Mouse (Mus musculus) olfactory bulb, adult 2 months (tissue): Measurements from ENCODE around the gene Ipmk. TPM values are rescaled to one million over a fixed set of nuclear protein-coding genes. Genes with fewer than 3 reads are reported as not detected.

ENCODE experiments used
- H3K27ac ChIP-seq: fragments of 200-500 bp; 2 replicates; pipeline ENCODE4 v1.5.1; 2012; ENCODE audit warnings: low read depth, low read length; ENCODE audit not compliant: insufficient read depth
- H3K4me1 ChIP-seq: fragments of 200-500 bp; 2 replicates; pipeline ENCODE4 v1.6.1; 2012; ENCODE audit warnings: low read length; ENCODE audit not compliant: control insufficient read depth, insufficient read depth
- H3K4me3 ChIP-seq: fragments of 200-500 bp; 2 replicates; pipeline ENCODE4 v1.5.1; 2012; ENCODE audit warnings: mild to moderate bottlenecking, low read depth, low read length, moderate library complexity; ENCODE audit not compliant: insufficient read depth
- CTCF ChIP-seq: fragments of 200-500 bp; IDR thresholded peaks from 2 replicates; pipeline ENCODE4 v1.5.1; 2012; ENCODE audit warnings: low read depth, mild to moderate bottlenecking, low read length, moderate library complexity; ENCODE audit not compliant: insufficient read depth
- POLR2A ChIP-seq: fragments of 200-500 bp; IDR thresholded peaks from 2 replicates; pipeline ENCODE4 v1.6.1; 2012; ENCODE audit warnings: mild to moderate bottlenecking, low read depth, low read length, moderate library complexity; ENCODE audit not compliant: insufficient read depth
- WGBS: fragments of 180-500 bp; shearing (Covaris S2); methylation state at CpG from one replicate; pipeline ENCODE4 v1.1.7; 2018; 5-methylcytosine and 5-hydroxymethylcytosine counted together
- polyA plus RNA-seq: library from polyadenylated mRNA; stranded (reverse); fragments of >200 nt; gene quantifications from 2 replicates; pipeline ENCODE4 v1.2.4, GENCODE M21; 2012; ENCODE audit warnings: low replicate concordance; ENCODE audit not compliant: missing spikeins, insufficient read depth, insufficient read length

The Ipmk gene
- polyA plus RNA-seq, 1 experiment, result not detected

DNA sequence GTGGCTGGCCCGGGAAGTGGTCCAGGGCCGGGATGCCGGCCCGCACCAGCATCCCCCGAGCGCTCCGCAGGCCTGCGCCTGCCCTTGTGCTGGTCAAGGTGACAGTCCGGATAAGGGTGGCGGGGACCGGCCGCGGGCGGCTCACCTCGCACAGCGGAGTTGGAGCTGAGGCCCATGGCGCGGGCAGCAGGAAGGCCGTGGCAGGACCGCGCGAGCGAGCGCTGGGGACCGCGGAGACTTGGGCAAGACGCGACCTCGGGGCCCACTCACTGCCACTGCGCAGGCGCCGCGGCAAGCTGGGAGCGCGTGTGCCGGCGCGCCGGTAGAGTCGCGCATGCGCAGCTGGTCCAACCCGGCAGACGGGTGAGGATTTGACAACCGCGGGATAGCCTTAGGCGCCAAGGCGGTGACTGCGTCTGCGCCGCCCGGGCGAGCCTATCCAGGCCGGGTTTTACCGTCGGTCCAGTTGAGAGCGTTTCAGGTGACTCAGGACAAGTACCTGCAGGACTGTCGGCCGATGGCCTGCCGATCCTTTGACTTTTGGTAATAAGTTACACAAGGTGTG lies 2.9 kb upstream of the Ipmk start, which contains the start of gene Cisd1:
Cisd1 (minus strand) TSS at position 376 of the 565 bp plus-strand sequence.
- under 1% methylated on average over 59 of the region's 60 CpGs for WGBS
- Histone ChIP-seq H3K4me3 (peak within 1 kb of the TSS; percentile 88), H3K4me1 (peaks cover 23% of the 10 kb centered on the region), H3K27ac (peak within 1 kb of the TSS; percentile 66)
- TF ChIP-seq POLR2A, result peak; percentile 54
- no peak for TF ChIP-seq CTCF

DNA sequence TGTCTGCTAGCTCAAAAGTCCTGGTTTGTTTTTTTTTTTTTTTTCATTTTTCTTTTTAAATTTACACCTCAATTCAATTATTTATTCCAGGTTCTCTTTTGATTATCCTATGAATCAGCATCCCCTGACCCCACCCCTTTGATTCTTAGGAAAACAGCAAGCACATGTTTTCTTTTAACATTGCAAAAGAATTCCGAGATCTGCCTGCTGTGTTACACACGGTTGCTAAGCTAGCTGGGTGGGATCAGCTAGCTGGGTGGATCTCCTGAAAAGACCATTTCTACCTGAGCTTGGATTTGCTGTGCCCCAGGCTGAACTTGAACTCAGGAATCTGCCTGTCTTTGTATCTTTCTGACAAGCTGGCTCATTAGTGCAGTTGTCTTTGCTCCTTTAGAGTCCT lies 1.5 kb upstream of the Ipmk start:
- WGBS, result 48% methylated on average over 2 of the region's 2 CpGs
- Histone ChIP-seq H3K4me3 (no peak overlapping the region), H3K27ac (no peak overlapping the region), H3K4me1 (peaks cover 13% of the 10 kb centered on the region)
- no peak for TF ChIP-seq CTCF
- no peak for TF ChIP-seq POLR2A

DNA sequence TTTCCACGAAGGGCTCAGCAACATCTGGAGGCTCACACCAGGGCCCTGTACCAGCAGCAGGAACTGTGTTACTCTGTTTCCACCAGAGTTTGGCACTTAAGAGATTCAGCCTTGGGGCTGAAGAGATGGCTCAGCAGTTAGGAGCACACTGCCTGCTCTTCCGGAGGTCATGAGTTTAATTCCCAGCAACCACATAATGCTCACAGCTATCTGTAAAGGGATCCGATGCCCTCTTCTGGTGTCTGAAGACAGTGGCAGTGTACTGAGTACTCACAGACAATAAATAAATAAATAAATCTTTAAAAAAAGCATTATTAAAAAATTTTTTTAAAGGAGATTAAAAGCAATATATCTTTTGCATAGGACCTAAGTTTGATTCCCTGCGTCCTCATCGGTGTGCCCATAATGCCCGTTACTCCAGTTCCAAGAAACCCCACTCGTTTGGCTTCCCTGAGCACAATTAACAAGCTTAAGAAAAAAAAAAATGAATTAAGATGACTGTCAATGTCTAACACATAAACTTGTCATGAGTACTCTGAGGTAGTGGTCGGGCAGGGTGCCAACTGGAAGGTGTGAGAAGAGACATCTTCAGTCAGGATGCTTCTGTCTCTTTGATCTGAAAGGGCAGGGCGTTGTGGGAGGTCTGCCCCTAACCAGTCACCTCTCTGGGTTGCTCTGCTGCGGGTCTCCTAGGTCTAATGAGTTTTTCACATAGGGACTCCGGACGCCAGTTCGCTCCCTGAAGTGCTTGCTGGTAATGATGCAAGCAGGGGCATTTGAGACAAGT lies 648 bp upstream of the Ipmk start:
- peaks cover 11% of the 10 kb centered on the region for H3K4me1 ChIP-seq
- 12% methylated on average over 13 of the region's 13 CpGs for WGBS
- TF ChIP-seq POLR2A, result no peak
- no peak for TF ChIP-seq CTCF
- peak overlapping the region; percentile 58 for H3K27ac ChIP-seq
- peak overlapping the region; percentile 89 for H3K4me3 ChIP-seq

DNA sequence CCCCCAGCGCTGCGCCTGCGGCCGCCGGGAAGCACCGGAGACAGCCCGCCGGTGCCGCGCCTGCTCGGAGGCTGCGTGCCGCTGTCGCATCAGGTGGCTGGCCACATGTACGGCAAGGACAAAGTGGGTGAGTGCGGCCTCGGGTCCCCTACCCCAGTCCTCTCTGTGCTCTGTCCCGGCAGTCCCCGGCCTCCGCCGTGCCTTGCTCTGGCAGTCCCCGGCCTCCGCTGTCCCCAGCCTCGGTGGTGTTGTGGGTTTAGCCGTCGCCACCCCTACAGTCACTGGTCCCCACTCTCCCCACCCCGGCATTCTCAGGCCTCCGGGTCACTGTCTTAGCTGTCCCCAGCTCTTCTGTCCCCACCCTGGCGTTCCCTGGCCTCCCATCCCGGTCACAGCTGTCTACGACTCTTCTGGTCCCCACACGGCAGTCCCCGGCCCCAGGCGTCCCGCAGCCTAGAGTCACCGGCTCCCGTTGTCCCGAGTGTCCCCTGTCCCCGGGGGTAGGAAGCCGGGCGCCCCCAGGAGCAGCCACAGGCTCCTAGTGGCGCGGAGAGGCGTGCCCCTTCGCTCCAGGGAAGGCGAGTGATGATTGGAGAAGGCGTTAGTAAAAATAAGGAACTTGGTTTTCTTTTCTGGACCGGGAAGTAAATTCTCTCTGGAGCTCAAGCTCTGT lies 537 bp downstream of the Ipmk start:
- peak overlapping the region; percentile 89 for H3K4me3 ChIP-seq
- no peak for TF ChIP-seq CTCF
- no peak for TF ChIP-seq POLR2A
- under 1% methylated on average over 48 of the region's 48 CpGs for WGBS
- H3K27ac ChIP-seq, result peak overlapping the region; percentile 45
- H3K4me1 ChIP-seq, result peaks cover 6% of the 10 kb centered on the region

DNA sequence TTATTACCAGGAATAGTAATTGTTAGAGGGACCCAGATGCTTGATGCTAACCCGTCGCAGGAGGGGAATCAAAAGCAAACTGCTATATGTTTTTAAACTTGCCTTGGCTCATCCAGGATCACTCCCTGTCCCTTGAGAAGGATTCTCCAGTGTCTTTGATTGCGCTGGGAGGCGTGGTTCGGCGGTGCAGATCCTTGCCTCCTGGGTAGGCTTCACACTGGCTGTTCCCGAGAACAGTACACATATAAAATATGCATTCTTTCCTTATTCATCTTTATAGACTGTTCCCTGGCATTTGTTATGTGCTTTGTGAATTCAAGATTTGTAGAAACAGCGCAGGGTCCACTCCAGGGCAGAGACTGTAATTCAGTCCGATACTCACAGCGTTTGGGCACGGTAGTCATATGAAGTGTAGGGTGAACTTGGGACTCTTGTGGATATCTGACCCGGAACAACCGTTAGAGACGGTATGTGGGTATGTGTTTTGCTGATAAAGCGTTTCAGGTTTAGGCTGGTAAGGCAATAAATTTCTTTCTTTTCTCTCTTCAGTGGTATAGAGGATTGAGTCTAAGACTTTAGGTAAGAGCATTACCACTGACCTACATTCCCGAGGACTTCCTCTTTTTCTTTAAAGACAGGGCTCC lies 1.2 kb downstream of the Ipmk start:
- peaks cover 5% of the 10 kb centered on the region for H3K4me1 ChIP-seq
- TF ChIP-seq POLR2A, result no peak
- TF ChIP-seq CTCF, result no peak
- H3K4me3 ChIP-seq, result peak overlapping the region; percentile 89
- WGBS, result 13% methylated on average over 16 of the region's 16 CpGs
- no peak overlapping the region; the same call in 1 of the 2 replicates for H3K27ac ChIP-seq

DNA sequence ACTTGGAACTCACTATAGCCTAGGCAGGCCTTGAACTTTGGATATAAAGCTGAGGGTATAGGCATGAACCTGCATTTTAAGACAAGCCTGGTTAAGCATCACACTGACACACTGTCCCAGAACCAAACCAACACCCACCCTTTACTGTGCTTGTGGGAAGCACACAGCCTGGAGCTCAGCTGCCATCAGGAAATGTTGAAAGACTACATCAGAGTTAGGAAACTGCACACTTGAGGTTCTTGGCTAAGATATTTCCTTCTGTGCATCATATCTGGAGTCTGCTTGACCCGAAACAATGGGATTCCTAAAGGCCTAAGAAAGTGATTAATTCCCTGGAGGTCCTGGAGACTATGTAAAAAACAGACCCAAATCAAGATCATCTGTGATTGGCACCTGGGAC lies 1.7 kb downstream of the Ipmk start:
- H3K27ac ChIP-seq, result no peak overlapping the region
- peaks cover 4% of the 10 kb centered on the region for H3K4me1 ChIP-seq
- 92% methylated on average over 1 of the region's 1 CpGs for WGBS
- H3K4me3 ChIP-seq, result no peak overlapping the region
- TF ChIP-seq POLR2A (no peak), CTCF (no peak)

DNA sequence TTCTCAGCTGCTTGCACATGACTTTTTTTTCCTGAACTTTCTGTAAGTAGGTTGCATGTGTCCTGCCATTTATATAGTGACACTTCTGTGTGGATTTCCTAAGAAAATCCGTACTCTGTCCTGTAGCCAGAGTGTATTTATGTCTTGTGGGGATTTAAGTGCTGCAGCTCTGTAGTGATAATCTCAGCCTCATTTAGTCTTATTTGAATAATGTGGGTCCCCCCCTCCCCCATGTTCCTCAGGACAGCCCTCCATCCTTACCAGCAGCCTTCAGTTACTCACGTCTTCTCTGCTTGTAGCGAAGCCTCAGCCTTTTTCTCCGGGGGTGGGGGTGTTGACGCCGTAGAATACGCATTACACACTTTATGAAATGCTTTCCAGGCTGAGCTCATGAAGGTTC lies 3.7 kb downstream of the Ipmk start:
- TF ChIP-seq CTCF (no peak), POLR2A (no peak)
- no peak overlapping the region for H3K27ac ChIP-seq
- WGBS, result 96% methylated on average over 7 of the region's 7 CpGs
- H3K4me1 ChIP-seq, result peaks cover 2% of the 10 kb centered on the region; the same call in 1 of the 2 replicates
- H3K4me3 ChIP-seq, result no peak overlapping the region

DNA sequence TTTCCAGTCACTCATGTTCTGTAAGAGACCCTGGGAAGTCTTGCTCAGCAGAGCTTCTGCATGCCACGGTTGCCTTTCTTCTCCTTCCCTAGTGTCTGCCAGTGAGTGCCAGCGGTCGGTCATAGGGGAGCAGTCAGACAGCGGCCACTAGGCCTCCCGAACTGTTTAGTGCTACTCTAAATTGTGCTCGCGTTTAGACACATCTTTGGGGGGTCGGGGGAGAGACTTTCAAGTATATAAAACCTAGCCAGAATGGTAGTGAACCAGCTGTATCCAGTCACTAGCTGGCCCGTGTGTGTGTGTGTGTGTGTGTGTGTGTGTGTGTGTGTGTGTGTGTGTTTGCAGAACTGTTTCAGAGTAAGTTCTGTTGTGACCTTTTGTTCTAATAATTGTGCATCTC lies 6.3 kb downstream of the Ipmk start:
- peaks cover 4% of the 10 kb centered on the region; the same call in 1 of the 2 replicates for H3K4me1 ChIP-seq
- WGBS, result 85% methylated on average over 9 of the region's 9 CpGs
- no peak overlapping the region for H3K4me3 ChIP-seq
- H3K27ac ChIP-seq, result no peak overlapping the region
- TF ChIP-seq CTCF (no peak), POLR2A (no peak)
